Mouse (Mus musculus) spleen, adult 2 months (tissue): Measurements from ENCODE around the gene Dmrtc2. TPM values are rescaled to one million over a fixed set of nuclear protein-coding genes. Genes with fewer than 3 reads are reported as not detected.

Source experiments
- DNase-seq, 2 experiments: peaks; one replicate each; pipeline versions ENCODE4 v3.0.0 to v3.0.0-alpha.2; 2012 to 2021; ENCODE audit warnings: low spot score in 2 of 2, low read depth in 1 of 2
- H3K27ac ChIP-seq: fragments of 200-500 bp; 2 replicates; pipeline ENCODE4 v1.5.1; 2012; ENCODE audit warnings: low read length, inconsistent platforms; ENCODE audit not compliant: insufficient read depth
- H3K27me3 ChIP-seq: fragments of 200-500 bp; 2 replicates; pipeline ENCODE4 v1.6.1; 2012; ENCODE audit warnings: mild to moderate bottlenecking, moderate library complexity, low read length, inconsistent platforms; ENCODE audit not compliant: control insufficient read depth, insufficient read depth
- H3K36me3 ChIP-seq: fragments of 200-500 bp; 2 replicates; pipeline ENCODE4 v1.6.1; 2012; ENCODE audit warnings: mild to moderate bottlenecking, low read length, inconsistent platforms; ENCODE audit not compliant: control insufficient read depth, insufficient read depth
- H3K4me1 ChIP-seq: fragments of 200-500 bp; 2 replicates; pipeline ENCODE4 v1.6.1; 2011; ENCODE audit warnings: inconsistent platforms; ENCODE audit not compliant: control insufficient read depth, insufficient read depth, insufficient read length
- H3K4me3 ChIP-seq: fragments of 200-500 bp; 2 replicates; pipeline ENCODE4 v1.5.1; 2011; ENCODE audit warnings: mild to moderate bottlenecking, inconsistent platforms; ENCODE audit not compliant: insufficient read depth, insufficient read length; ENCODE audit errors: extremely low read depth
- CTCF ChIP-seq: fragments of 200-500 bp; IDR thresholded peaks from 2 replicates; pipeline ENCODE4 v1.5.1; 2011; ENCODE audit warnings: mild to moderate bottlenecking, inconsistent platforms; ENCODE audit not compliant: insufficient read depth, insufficient read length, insufficient replicate concordance; ENCODE audit errors: extremely low read depth
- POLR2A ChIP-seq: fragments of 200-500 bp; IDR thresholded peaks from 2 replicates; pipeline ENCODE4 v1.6.1; 2011; ENCODE audit warnings: low read depth, low read length, inconsistent platforms
- WGBS: fragments of 180-500 bp; shearing (Covaris S2); methylation state at CpG from one replicate; pipeline ENCODE4 v1.1.7; 2018; 5-methylcytosine and 5-hydroxymethylcytosine counted together
- polyA plus RNA-seq: library from polyadenylated mRNA; depleted of rRNA; stranded (reverse); fragments of >200 nt; gene quantifications from 2 replicates; pipeline ENCODE4 v1.2.3, GENCODE M21; 2012; rRNA removed

The Dmrtc2 gene
- polyA plus RNA-seq, 1 experiment: not detected

GRCm38 (mm10) chr7:24904936-24905335, 35.1 kb downstream of the Dmrtc2 start:
- 12% methylated on average over 3 of the region's 3 CpGs for WGBS
- TF ChIP-seq CTCF: peak; percentile 59; the same call in 1 of the 2 replicates
- no peak for TF ChIP-seq POLR2A
- DNase-seq: peak in 1 of 2 experiments; percentile 75
- peaks cover 12% of the 10 kb centered on the region; the same call in 1 of the 2 replicates for H3K4me1 ChIP-seq
- peak overlapping the region; percentile 80 for H3K4me3 ChIP-seq
- peak overlapping the region; percentile 90 for H3K27ac ChIP-seq
- no peaks in the 10 kb centered on the region for H3K27me3 ChIP-seq
- H3K36me3 ChIP-seq: peaks cover 21% of the 10 kb centered on the region

- Histone ChIP-seq H3K27ac (peak overlapping the region; percentile 94), H3K4me3 (peak overlapping the region; percentile 52), H3K4me1 (peaks cover 12% of the 10 kb centered on the region; the same call in 1 of the 2 replicates)
Observed at GRCm38 (mm10) chr7:24906551-24906950, 36.7 kb downstream of the Dmrtc2 start.

GRCm38 (mm10) chr7:24907211-24907748, 37.4 kb downstream of the Dmrtc2 start:
- Histone ChIP-seq H3K4me3 (peak overlapping the region; percentile 48), H3K4me1 (peaks cover 12% of the 10 kb centered on the region; the same call in 1 of the 2 replicates), H3K36me3 (peaks cover 30% of the 10 kb centered on the region), H3K27me3 (no peaks in the 10 kb centered on the region), H3K27ac (peak overlapping the region; percentile 94)
- DNase-seq: peak in 1 of 2 experiments; percentile 75
- no peak for TF ChIP-seq POLR2A
- TF ChIP-seq CTCF: peak; percentile 22; the same call in 1 of the 2 replicates
- WGBS: 21% methylated on average over 13 of the region's 13 CpGs

More at GRCm38 (mm10) chr7:24906551-24906950, 36.7 kb downstream of the Dmrtc2 start:
- no peak for DNase-seq
- Histone ChIP-seq H3K27me3 (no peaks in the 10 kb centered on the region), H3K36me3 (peaks cover 22% of the 10 kb centered on the region)
- WGBS: 4% methylated on average over 6 of the region's 6 CpGs
- TF ChIP-seq CTCF (no peak), POLR2A (no peak)

DNA sequence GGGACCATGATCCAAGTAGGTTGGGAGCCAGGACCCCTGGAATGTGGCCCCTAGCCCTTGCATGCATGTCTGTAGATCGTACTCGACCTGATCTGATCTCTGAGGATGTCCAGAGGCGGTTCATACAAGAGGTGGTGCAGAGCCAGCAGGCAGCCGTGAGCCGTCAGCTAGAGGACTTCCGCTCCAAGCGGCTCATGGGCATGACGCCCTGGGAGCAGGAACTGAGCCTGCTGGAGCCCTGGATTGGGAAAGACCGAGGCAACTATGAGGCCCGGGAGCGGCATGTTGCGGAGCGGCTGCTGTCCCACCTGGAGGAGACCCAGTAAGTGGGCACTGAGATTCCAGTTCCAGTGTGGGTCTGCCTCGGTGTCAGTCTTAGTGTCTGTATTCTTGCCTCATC, 42.6 kb downstream of the Dmrtc2 start:
- no peak overlapping the region for H3K27ac ChIP-seq
- no peaks in the 10 kb centered on the region; the same call in 1 of the 2 replicates for H3K4me1 ChIP-seq
- 93% methylated on average over 14 of the region's 14 CpGs for WGBS
- no peaks in the 10 kb centered on the region for H3K27me3 ChIP-seq
- TF ChIP-seq CTCF (no peak), POLR2A (no peak)
- H3K36me3 ChIP-seq: peaks cover 53% of the 10 kb centered on the region
- no peak for DNase-seq
- H3K4me3 ChIP-seq: no peak overlapping the region

GRCm38 (mm10) chr7:24918763-24919323, 49.0 kb downstream of the Dmrtc2 start:
- WGBS: 95% methylated on average over 20 of the region's 20 CpGs
- no peak overlapping the region for H3K27ac ChIP-seq
- no peak overlapping the region for H3K4me3 ChIP-seq
- no peaks in the 10 kb centered on the region for H3K4me1 ChIP-seq
- peaks cover 68% of the 10 kb centered on the region for H3K36me3 ChIP-seq
- H3K27me3 ChIP-seq: no peaks in the 10 kb centered on the region
- TF ChIP-seq POLR2A: no peak
- TF ChIP-seq CTCF: no peak
- DNase-seq: no peak

DNA sequence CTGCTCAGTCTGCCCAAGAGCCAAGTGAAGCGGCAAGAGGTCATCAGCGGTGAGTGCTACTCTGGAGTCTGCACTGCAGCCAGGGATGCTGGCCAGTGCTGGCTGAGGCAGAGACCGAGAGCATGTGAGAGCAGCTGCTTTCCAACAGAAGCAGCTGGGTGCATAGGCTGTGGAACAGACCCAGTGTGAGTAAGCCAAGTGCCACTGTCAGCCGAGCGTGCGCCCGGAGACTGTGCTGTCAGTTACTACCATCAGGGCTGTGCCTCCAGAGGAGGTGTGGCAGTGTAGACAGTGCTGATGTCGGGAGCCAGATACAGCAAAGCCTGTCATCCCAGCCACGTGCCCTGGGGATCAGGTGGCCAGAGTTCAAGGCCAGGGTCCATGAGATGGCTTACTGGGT, 49.9 kb downstream of the Dmrtc2 start:
- Histone ChIP-seq H3K36me3 (peaks cover 77% of the 10 kb centered on the region), H3K27ac (no peak overlapping the region), H3K27me3 (no peaks in the 10 kb centered on the region), H3K4me3 (no peak overlapping the region), H3K4me1 (no peaks in the 10 kb centered on the region)
- DNase-seq: no peak
- 85% methylated on average over 9 of the region's 9 CpGs for WGBS
- no peak for TF ChIP-seq POLR2A

Other genes with a start within 250 kb of the Dmrtc2 start
- gene Lypd3, start 233.5 kb upstream of the Dmrtc2 start, polyA plus RNA-seq: not detected in 2 replicates
- not detected in 2 replicates for gene Tex101, start 193.4 kb upstream of the Dmrtc2 start, polyA plus RNA-seq
- not detected in 2 replicates for gene BC049730, start 160.8 kb upstream of the Dmrtc2 start, polyA plus RNA-seq
- not detected in 2 replicates for gene Gm4763, start 143.1 kb upstream of the Dmrtc2 start, polyA plus RNA-seq
- gene Cd177, start 109.7 kb upstream of the Dmrtc2 start, polyA plus RNA-seq: 6.9 and 8.8 TPM in 2 replicates
- gene Ceacam10, start 92.9 kb upstream of the Dmrtc2 start, polyA plus RNA-seq: 0.41 and 0.49 TPM in 2 replicates
- gene Gm9844, start 7.8 kb upstream of the Dmrtc2 start, polyA plus RNA-seq: 1.9 and 2.9 TPM in 2 replicates
- gene Lypd4, start 116 bp upstream of the Dmrtc2 start, polyA plus RNA-seq: not detected in 2 replicates
- 627 and 638 TPM in 2 replicates for gene Rps19, start 14.3 kb downstream of the Dmrtc2 start, polyA plus RNA-seq
- 959 and 1,255 TPM in 2 replicates for gene Cd79a, start 27.3 kb downstream of the Dmrtc2 start, polyA plus RNA-seq
- 915 and 1,063 TPM in 2 replicates for gene Arhgef1, start 32.9 kb downstream of the Dmrtc2 start, polyA plus RNA-seq
- gene Gm4881, start 74.4 kb downstream of the Dmrtc2 start, polyA plus RNA-seq: not detected in 2 replicates
- gene Rabac1, start 102.7 kb downstream of the Dmrtc2 start, polyA plus RNA-seq: 361 and 478 TPM in 2 replicates
- 11.2 and 16.0 TPM in 2 replicates for gene Atp1a3, start 135.9 kb downstream of the Dmrtc2 start, polyA plus RNA-seq
- gene Grik5, start 202.3 kb downstream of the Dmrtc2 start, polyA plus RNA-seq: 10.2 and 12.9 TPM in 2 replicates
- gene Zfp574, start 202.5 kb downstream of the Dmrtc2 start, polyA plus RNA-seq: 23.7 and 34.7 TPM in 2 replicates